Mouse (Mus musculus) testis, postnatal 14 days (tissue): Measurements from ENCODE around the gene Eif3a.

ENCODE experiments used
- DNase-seq: peaks from one replicate; pipeline ENCODE4 v3.0.0; 2021; ENCODE audit warnings: low spot score

The Eif3a gene

GRCm38 (mm10) chr19:60790551-60791161, at the start of gene Eif3a:
Eif3a (minus strand) TSS chr19:60790658.
- DNase-seq = peak; percentile 96

DNA sequence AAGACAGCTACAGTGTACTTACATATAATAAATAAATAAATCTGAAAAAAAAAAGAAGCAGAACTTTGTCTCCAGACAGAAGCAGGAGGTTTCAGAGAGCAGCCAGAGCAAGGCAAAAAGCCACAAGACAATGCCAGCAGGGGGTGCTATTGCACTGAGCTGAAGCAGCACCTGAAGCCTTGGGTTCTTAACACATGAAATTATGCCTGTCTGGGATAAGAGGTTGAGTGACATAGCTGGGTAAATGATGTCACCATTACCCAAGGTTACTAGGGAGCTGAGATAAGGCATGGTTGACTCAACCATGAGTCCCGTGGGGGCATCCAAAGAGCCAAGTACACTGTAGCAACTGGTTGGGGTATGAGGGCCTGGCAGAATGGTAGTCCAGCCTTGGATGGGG, 47.3 kb upstream of the Eif3a start:
- peak; percentile 51 for DNase-seq

- DNase-seq = no peak
Measured at GRCm38 (mm10) chr19:60818677-60819076, 28.2 kb upstream of the Eif3a start.

DNA sequence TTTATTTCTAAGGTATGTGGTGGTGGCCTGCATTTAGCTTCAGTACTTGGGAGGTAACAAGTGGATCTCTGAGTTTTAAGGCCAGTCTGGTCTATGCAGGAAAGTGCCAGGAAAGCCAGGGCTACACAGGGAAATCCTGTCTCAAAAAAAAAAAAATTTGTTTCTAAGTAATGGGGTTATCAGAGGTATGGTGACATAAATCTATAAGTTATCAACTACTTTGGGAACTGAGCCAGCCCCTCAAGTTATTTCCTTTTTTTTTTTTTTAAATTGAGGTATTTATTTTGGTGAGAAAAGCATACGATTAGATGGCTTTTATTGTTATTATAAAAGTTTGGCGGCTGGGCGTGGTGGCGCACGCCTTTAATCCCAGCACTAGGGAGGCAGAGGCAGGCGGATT, 22.7 kb upstream of the Eif3a start:
- no peak for DNase-seq

DNA sequence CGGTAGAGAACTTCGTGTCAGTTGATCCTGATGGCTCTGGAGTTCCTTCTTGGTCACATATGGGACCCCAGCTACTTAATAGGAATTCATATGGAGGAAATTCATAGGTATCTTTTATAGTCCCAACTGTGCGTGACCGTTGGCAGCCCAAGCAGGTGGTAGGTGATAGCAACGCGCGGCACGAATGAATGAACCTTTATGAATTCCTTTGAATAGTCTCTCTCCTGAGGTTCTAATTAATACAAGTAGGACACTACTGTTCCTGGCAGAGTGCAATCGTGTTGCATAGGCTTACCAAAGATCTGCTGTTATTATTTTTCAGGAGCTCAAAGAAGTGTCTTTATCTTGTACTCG, 21.6 kb upstream of the Eif3a start:
- no peak for DNase-seq

DNA sequence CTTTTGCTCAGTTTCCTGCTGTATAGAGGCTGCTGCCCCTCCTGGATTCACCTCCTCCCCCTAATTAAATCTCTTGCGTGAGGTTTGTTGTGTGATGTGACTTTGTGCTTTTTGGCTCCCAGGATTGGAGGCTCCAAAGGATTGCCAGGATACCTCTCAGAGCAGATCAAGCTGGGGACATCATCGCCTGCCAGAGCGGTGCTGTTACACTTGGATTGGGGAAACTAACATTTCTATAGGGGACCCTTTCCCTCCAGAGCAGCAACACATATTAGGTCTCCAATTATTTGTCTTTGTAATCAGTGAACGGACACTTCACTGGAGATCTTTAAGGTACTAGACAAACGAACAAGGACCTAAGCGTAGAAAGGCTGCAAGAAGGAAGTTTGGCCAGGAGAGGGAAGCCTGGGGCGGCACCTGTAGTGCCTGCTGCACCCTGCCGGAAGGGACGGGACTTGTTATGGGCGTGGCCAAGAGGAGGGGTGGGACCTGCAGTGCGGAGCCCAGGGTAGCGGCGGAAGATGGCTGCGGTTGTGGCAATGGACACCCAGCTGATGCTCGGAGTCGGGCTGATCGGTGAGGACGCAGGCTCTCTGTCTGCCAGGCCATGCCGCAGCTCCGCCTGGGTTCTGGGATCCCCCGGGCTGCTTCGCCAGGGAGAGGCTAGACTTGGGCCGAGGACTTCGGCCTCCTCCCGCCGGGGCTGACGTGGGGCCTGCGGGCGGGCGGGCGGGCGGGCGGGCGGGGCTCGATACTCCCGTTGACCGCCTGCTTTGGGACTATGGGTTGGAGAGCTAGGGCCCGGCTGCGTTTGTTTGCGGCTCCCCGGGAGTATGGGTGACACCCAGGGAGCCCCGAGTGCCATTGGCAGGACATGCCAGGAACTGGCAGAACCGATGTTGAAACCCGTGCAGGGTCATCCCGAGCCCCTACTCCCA, 20.9 kb upstream of the Eif3a start, which contains the start of gene Fam45a:
Gene Fam45a (plus strand): TSS at position 488 of the 938 bp plus-strand sequence.
- DNase-seq = peak; percentile 92

GRCm38 (mm10) chr19:60809927-60810326, 19.5 kb upstream of the Eif3a start:
- no peak for DNase-seq

DNA sequence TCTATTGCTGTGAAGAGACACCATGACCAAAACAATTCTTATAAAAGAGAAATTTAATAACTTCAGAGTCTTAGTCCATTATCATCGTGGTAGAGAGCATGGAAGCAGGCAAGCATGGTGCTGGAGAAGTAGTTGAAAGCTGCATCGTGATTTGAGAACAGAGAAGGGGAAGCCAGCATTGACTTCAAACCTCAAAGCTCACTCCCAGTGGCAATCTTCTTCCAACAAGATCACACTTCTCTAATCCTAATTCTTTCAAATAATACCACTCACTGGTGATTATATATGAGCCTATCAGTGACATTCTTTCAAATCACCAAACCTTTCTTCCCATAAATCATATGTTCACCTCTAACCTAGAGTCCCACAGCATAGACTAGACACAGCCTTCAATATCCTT, 14.4 kb upstream of the Eif3a start:
- no peak for DNase-seq

- no peak for DNase-seq
Measured at GRCm38 (mm10) chr19:60799867-60800569, 9.6 kb upstream of the Eif3a start.

DNA sequence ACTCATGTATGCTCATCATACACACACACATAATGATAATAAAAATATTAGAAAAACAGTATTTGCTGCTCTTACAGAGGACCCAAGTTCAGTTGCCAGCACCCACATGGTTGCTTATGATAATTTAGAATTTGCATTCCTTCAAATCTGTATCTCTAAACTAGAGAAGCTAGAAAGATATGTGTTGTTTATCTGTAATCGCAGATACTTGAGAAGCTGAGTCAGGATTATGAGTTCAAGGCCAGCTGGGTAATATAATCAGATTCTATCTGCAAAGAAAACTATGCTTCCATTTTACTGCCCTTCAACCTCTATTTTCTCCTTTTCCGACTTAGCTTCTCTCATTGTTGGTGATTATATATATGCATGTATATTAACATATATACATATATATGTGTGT, 7.0 kb upstream of the Eif3a start:
- no peak for DNase-seq

- DNase-seq = no peak
Measured at GRCm38 (mm10) chr19:60795244-60795643, 4.8 kb upstream of the Eif3a start.

DNA sequence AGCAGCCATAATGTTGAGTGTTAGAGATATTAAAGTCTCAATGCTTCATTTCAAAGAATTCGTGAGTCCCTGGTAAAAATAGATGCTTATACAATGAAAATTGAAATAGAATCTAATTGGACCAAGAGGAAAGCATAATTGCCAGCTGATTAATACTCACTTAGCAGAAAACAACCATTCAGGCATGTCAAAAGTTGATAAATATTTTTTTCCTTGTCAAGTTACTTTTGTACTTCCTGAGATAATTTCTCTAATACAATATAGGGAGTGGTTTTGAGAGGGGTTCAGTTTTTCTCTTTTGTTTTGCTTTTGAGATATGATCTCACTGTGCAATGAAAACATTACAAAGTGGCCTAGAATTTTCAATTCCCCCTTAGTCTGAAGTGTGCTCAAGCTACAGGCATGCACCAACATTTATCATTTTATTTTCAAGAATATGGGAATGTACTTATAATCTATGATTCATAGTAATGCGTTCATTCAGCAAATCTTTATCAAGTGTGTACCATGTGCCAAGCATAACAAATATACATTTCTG, 2.8 kb upstream of the Eif3a start:
- DNase-seq = no peak

- DNase-seq = no peak
Measured at GRCm38 (mm10) chr19:60791164-60791563, 706 bp upstream of the Eif3a start.

- DNase-seq = peak; percentile 78
Measured at GRCm38 (mm10) chr19:60789919-60790506, 445 bp downstream of the Eif3a start.

DNA sequence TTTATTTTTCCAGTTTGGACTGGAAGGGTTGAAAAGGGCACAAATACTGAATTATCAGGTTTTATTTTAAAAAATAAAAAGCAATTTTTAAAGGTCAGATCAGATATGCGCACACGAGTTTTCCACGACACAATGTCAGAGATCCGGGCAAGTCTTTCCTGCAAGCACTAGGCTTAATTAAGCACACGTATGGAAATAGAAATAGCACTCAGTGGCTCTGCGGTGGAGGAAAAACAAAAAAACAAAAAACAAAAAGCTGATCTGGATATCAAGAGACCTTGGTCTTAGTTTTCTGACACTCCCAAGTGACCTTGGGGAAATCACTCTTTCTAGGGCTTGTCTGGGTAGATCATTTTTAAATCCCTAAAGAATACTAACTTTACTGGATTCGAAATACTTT, 1.0 kb downstream of the Eif3a start:
- DNase-seq = no peak

DNA sequence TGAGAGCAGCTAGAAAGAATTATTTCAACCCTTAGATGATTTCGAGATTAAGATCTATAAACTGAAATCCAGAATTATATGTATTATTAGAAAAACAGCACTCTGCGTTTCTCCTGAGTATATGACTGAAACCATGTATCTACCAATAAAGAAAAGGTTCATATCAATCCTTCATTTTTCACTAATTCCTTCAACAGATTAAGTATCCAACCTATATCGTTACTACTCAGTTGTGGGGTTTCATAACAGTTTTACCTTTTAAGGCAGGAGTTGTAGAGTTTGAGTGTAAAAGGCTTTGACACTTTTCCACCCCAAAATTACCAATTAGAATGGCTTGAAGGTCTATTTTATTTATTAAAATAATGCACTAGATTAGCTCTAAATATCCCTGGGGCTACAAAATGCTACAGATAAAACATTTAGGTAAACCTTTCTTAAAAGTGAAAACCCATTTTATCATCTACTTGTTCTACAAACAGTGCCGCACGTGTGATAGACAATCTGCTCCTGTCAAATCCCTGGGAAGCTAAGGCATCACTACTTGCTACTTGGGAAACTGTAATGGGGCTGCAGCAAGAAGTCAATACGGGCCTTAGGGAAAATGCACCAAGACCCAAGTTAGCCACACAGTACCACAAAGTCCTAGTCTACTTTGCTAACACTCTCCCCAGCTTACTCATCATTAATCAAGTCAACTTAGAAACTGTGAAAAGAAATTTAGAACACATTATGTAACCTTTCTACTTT, 2.1 kb downstream of the Eif3a start:
- no peak for DNase-seq

DNA sequence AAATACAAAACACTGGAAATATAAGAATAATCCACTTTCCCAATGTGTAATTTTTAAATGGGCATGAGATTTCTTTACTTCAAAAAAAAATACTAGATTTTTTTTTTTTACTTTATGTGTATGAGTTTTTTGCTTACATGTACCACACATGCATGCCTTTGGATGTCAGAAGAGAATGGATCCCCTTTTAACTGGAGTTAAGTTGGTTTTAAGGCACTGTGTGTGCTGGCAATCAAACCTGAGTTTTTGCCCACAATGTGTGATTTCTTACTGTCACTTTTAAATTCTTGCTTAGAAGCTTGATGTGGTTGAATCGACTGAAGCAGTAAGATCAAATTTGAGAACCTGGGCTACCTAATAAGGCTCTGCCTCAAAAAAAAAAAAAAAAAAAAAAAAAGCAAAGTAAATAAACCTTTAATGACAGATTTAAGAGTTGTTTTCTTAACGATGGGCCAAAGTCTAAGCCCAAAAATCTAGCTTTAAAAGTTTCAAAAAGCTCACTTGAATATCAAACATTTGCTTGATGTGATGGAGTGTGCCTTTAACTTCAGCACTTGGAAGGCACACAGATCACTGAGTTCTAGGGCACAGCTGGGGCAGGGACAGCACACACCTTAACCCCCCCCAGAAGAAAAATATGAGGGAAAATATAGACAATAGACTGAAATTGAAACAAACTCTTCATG, 2.9 kb downstream of the Eif3a start:
- no peak for DNase-seq

DNA sequence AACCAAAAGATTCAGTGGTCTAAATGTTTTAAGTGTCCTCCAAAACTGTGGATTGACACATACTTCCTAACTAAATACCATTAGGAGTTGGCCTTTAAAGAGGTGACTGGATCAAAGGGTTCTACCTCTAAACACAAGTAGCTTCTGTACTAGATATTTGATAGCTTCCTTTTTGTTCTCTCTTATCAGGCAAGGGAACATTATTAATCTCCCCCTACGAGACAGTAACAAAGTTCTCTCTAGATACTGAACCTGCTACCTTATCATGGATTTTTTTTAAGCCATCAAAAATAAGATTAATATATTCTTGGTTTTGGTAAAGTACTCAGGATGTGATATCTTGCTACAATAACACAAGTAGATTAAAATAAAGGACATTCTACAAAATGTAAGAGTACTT, 5.7 kb downstream of the Eif3a start:
- no peak for DNase-seq

- no peak for DNase-seq
Measured at GRCm38 (mm10) chr19:60782034-60782433, 8.4 kb downstream of the Eif3a start.

GRCm38 (mm10) chr19:60773366-60773765, 17.1 kb downstream of the Eif3a start:
- no peak for DNase-seq
